Mouse (Mus musculus): Measurements from ENCODE around the gene Col25a1. TPM values are rescaled to one million over a fixed set of nuclear protein-coding genes. Genes with fewer than 3 reads are reported as not detected.
A peak's percentile ranks its signal among the peaks of the same experiment; 100 is the strongest.

Col25a1 gene
- polyA plus RNA-seq, 1 experiment from 2014 or later: 14.3 TPM

DNA sequence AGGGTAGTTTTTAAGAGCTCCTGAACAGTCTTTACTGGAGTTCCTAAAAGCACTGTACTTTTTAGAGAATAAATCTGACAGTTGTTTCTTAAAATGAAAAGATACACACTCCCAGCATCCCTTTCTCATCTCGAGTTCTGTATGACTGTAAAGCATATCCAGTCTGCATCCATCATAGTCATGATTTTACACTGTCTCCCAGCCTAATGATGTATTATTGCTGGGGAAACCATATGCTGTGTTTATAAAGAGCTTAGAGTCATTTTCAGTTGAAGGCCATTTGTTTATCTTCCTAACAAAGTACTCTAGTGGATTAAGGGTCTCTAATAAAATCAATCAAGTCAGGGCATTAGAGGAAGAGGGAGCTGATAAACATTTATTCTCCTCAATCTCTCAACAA lies 425.0 kb downstream of the Col25a1 start:
- no peak for DNase-seq (ENCODE audit: low spot score)
- 53% methylated on average over 1 of the region's 1 CpGs for WGBS
- H3K4me2 ChIP-seq (ENCODE audit: low read depth, low read length): no peak overlapping the region

DNA sequence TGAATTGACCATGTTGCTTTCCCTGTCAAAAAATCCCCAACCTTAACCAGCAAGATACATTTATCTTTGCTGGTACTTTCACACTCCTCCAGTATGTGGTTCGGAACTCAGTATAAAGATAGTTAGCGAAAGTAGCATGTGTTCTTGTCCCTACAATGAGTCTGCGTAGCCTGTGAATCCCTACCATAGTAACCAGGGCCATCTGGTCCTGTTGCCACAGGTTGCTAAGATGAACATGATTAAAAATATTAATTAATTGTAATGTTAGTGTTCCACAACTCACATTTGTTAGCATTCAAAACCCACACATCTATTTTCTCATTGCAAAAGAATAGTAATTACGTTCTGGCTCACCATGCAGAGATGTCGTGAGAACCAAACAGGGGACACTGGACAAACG lies 434.3 kb downstream of the Col25a1 start:
- no peak for DNase-seq (ENCODE audit: low spot score)
- Histone ChIP-seq H3K36me3 (ENCODE audit: control insufficient read depth, insufficient read depth, low read length) (no peaks in the 10 kb centered on the region; the same call in 1 of the 2 replicates), H3K9ac (ENCODE audit: low read depth, low read length) (no peak overlapping the region), H3K4me1 (ENCODE audit: control insufficient read depth, insufficient read depth, low read length) (no peaks in the 10 kb centered on the region; the same call in 1 of the 2 replicates), H3K27ac (replicated peaks; ENCODE audit: low read depth, low read length) (no peak overlapping the region), H3K4me3 (ENCODE audit: low read depth, low read length) (no peak overlapping the region), H3K27me3 (replicated peaks; ENCODE audit: control insufficient read depth, insufficient read depth, low read length) (no peaks in the 10 kb centered on the region; the same call in 1 of the 2 replicates), H3K9me3 (ENCODE audit: control insufficient read depth, low read length) (no peaks in the 10 kb centered on the region), H3K4me2 (ENCODE audit: low read depth, low read length) (no peak overlapping the region)
- 92% methylated on average over 6 of the region's 6 CpGs for WGBS
- no peak for ATAC-seq (ENCODE audit: low read depth)

More for the DNA sequence above, 425.0 kb downstream of the Col25a1 start:
- Histone ChIP-seq H3K9me3 (ENCODE audit: control insufficient read depth, low read length) (no peaks in the 10 kb centered on the region), H3K36me3 (ENCODE audit: control insufficient read depth, insufficient read depth, low read length) (no peaks in the 10 kb centered on the region), H3K27me3 (replicated peaks; ENCODE audit: control insufficient read depth, insufficient read depth, low read length) (no peaks in the 10 kb centered on the region), H3K9ac (ENCODE audit: low read depth, low read length) (no peak overlapping the region), H3K4me3 (ENCODE audit: low read depth, low read length) (no peak overlapping the region), H3K27ac (replicated peaks; ENCODE audit: low read depth, low read length) (no peak overlapping the region), H3K4me1 (ENCODE audit: control insufficient read depth, insufficient read depth, low read length) (no peaks in the 10 kb centered on the region)
- ATAC-seq (ENCODE audit: low read depth): no peak

DNA sequence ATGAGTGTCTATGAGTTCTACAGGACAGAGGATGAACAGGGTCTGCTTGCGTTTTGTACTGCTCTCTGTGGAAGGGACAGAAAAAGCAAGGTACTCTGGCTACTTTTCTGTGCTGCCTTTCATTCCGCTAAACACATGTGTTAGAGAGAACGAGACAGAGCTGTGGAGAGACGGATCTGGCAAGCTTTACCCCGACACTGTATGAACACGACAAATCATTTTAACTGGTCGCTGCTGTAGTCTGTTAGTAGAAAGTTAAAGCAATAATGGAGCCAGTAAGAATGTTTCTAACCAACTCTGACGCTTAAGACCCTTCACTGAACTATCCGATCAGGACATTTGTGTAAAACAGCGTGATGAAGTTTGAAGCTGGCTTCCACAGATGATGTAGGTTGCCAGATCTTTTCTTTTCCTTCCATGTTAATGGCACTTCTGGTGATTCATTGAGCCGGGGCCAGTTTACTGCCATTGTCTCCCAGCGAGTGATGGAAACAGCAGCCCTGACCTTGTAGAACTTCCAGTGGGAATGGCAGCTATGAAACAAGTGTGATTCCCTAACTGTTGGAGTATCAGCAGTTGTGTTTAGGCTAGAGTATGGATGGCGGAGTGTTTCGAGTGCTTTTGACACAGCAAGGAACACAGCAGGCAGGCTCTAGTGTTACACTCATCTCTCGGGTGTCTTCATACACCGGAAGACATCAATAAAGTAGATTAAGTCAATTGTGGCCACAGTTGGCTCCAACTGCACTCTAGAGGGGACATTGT lies 437.2 kb downstream of the Col25a1 start:
- Histone ChIP-seq H3K4me3 (ENCODE audit: low read depth, low read length) (no peak overlapping the region), H3K36me3 (ENCODE audit: control insufficient read depth, insufficient read depth, low read length) (no peaks in the 10 kb centered on the region; the same call in 1 of the 2 replicates), H3K9me3 (ENCODE audit: control insufficient read depth, low read length) (no peaks in the 10 kb centered on the region), H3K4me1 (ENCODE audit: control insufficient read depth, insufficient read depth, low read length) (no peaks in the 10 kb centered on the region; the same call in 1 of the 2 replicates), H3K27ac (replicated peaks; ENCODE audit: low read depth, low read length) (no peak overlapping the region), H3K9ac (ENCODE audit: low read depth, low read length) (no peak overlapping the region), H3K27me3 (replicated peaks; ENCODE audit: control insufficient read depth, insufficient read depth, low read length) (no peaks in the 10 kb centered on the region; the same call in 1 of the 2 replicates), H3K4me2 (ENCODE audit: low read depth, low read length) (no peak overlapping the region)
- DNase-seq (ENCODE audit: low spot score) (no peak), ATAC-seq (ENCODE audit: low read depth) (no peak)
- WGBS: 72% methylated on average over 16 of the region's 16 CpGs

DNA sequence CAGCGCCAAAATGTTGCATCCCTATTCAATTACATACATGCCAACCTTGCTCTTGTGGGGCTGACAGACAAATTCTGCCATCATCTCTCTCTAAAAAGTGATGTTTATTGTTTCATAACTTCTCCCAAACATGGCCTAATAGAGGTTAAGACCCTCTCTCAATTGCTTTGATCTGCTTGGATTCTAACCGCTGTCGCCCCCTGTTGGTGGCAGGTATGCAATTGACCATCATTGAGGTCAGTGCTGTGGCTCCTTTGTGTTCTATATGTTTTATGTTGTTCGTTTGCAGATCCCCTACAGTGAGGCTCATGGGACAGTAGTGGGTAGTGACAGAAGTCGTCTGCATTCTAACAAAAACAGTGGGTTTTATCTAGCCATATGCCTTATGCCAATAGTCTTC lies 441.9 kb downstream of the Col25a1 start:
- Histone ChIP-seq H3K27me3 (replicated peaks; ENCODE audit: control insufficient read depth, insufficient read depth, low read length) (no peaks in the 10 kb centered on the region), H3K4me3 (ENCODE audit: low read depth, low read length) (no peak overlapping the region), H3K9me3 (ENCODE audit: control insufficient read depth, low read length) (no peaks in the 10 kb centered on the region), H3K27ac (replicated peaks; ENCODE audit: low read depth, low read length) (no peak overlapping the region), H3K4me1 (ENCODE audit: control insufficient read depth, insufficient read depth, low read length) (peaks cover 6% of the 10 kb centered on the region), H3K9ac (ENCODE audit: low read depth, low read length) (no peak overlapping the region), H3K4me2 (ENCODE audit: low read depth, low read length) (no peak overlapping the region), H3K36me3 (ENCODE audit: control insufficient read depth, insufficient read depth, low read length) (no peaks in the 10 kb centered on the region)
- DNase-seq (ENCODE audit: low spot score) (no peak), ATAC-seq (ENCODE audit: low read depth) (no peak)
- 71% methylated on average over 5 of the region's 5 CpGs for WGBS

DNA sequence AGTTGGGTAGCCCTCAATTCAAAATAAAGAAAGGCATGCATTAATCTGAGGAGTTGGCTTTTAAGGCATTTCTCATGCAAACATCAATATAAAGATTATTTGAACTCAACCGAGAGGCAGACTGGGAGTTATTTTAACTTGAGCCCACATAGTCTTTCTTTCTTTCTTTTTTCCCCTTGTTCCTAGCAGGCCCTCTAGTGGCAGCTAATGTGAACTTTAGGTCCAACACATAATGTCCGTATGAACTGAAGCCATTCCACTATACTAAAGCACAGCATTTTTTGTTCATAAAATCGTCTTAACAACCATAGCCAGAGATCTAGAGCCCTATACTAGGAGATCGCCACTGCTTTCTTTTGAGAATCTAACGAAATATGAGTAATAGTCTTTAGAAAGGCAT lies 443.4 kb downstream of the Col25a1 start:
- DNase-seq (ENCODE audit: low spot score) (peak; percentile 70), ATAC-seq (ENCODE audit: low read depth) (no peak)
- no peaks in the 10 kb centered on the region for H3K36me3 ChIP-seq (ENCODE audit: control insufficient read depth, insufficient read depth, low read length)
- no peak overlapping the region for H3K27ac ChIP-seq (replicated peaks; ENCODE audit: low read depth, low read length)
- 19% methylated on average over 5 of the region's 5 CpGs for WGBS
- H3K27me3 ChIP-seq (replicated peaks; ENCODE audit: control insufficient read depth, insufficient read depth, low read length): no peaks in the 10 kb centered on the region
- H3K4me3 ChIP-seq (ENCODE audit: low read depth, low read length): no peak overlapping the region
- H3K9ac ChIP-seq (ENCODE audit: low read depth, low read length): no peak overlapping the region
- H3K4me1 ChIP-seq (ENCODE audit: control insufficient read depth, insufficient read depth, low read length): peaks cover 10% of the 10 kb centered on the region
- no peaks in the 10 kb centered on the region for H3K9me3 ChIP-seq (ENCODE audit: control insufficient read depth, low read length)
- no peak overlapping the region for H3K4me2 ChIP-seq (ENCODE audit: low read depth, low read length)

DNA sequence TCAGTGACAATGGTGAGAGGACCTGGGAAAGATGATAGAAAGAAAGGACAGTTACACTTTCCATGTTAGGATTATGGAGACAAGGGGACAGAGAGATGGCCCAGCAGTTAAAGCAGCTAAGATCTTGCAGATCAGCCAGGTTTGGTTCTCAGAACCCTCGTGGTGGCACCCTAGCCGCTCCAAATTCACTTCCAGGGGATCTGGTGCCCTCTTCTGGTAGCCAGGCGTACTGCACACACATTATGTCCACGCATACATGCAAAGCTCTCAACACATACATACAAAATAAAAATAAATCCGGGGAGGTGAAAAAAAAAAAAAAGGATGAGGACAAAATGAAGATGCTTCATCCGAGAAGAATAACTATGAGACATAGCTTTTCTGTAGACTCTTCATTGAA lies 445.4 kb downstream of the Col25a1 start:
- 62% methylated on average over 6 of the region's 6 CpGs for WGBS
- Histone ChIP-seq H3K9ac (ENCODE audit: low read depth, low read length) (no peak overlapping the region), H3K36me3 (ENCODE audit: control insufficient read depth, insufficient read depth, low read length) (no peaks in the 10 kb centered on the region)

DNA sequence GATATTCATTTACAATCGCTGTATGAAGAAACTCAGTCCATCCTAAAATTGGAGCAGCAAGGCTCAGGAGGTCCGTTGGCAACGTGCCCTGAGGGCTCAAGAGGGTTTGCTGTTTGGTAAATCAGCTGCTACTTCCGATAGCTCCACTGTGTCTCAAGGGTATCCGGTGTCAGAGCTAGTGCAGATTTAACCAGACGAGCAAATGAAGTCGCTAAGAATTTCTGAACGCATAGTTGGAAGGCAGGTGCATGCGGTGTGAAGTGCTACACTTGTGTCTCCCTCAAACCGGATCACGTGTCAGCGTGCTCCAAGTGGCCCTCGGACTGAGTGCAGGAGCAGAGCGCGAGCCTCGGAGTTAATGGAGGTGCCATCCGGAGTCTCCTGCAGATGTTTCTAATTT lies 448.2 kb downstream of the Col25a1 start:
- 31% methylated on average over 17 of the region's 17 CpGs for WGBS
- peak; percentile 78 for ATAC-seq (ENCODE audit: low read depth)

More for the DNA sequence above, 445.4 kb downstream of the Col25a1 start:
- Histone ChIP-seq H3K9me3 (ENCODE audit: control insufficient read depth, low read length) (no peaks in the 10 kb centered on the region), H3K4me2 (ENCODE audit: low read depth, low read length) (no peak overlapping the region), H3K27me3 (replicated peaks; ENCODE audit: control insufficient read depth, insufficient read depth, low read length) (no peaks in the 10 kb centered on the region), H3K4me1 (ENCODE audit: control insufficient read depth, insufficient read depth, low read length) (peaks cover 13% of the 10 kb centered on the region), H3K27ac (replicated peaks; ENCODE audit: low read depth, low read length) (no peak overlapping the region), H3K4me3 (ENCODE audit: low read depth, low read length) (no peak overlapping the region)
- ATAC-seq (ENCODE audit: low read depth): no peak
- DNase-seq (ENCODE audit: low spot score): no peak

DNA sequence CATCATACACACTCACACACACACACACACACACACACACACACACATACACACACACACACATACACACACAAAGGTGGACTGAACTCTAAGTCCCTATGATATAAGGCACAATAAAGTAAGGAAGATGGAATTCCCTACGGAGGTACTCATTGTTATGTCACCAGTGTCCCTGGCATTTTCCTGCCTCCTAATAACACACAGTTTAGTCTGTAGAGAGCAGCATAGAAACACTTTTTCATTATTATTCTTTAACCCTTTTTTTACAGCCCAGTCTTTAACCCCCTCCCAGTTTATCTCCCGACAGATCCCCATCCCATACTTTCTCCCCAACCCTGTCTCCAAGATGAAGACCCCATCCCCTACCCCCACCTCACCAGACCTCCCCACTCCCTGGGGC lies 450.3 kb downstream of the Col25a1 start:
- H3K9ac ChIP-seq (ENCODE audit: low read depth, low read length): no peak overlapping the region
- 86% methylated on average over 2 of the region's 2 CpGs for WGBS
- ATAC-seq (ENCODE audit: low read depth) (no peak), DNase-seq (ENCODE audit: low spot score) (no peak)
- H3K27me3 ChIP-seq (replicated peaks; ENCODE audit: control insufficient read depth, insufficient read depth, low read length): no peaks in the 10 kb centered on the region
- peaks cover 10% of the 10 kb centered on the region for H3K4me1 ChIP-seq (ENCODE audit: control insufficient read depth, insufficient read depth, low read length)
- H3K4me2 ChIP-seq (ENCODE audit: low read depth, low read length): no peak overlapping the region
- H3K27ac ChIP-seq (replicated peaks; ENCODE audit: low read depth, low read length): no peak overlapping the region
- H3K9me3 ChIP-seq (ENCODE audit: control insufficient read depth, low read length): no peaks in the 10 kb centered on the region
- no peak overlapping the region for H3K4me3 ChIP-seq (ENCODE audit: low read depth, low read length)
- H3K36me3 ChIP-seq (ENCODE audit: control insufficient read depth, insufficient read depth, low read length): no peaks in the 10 kb centered on the region

More for the DNA sequence above, 448.2 kb downstream of the Col25a1 start:
- peak; percentile 89 for DNase-seq (ENCODE audit: low spot score)
- Histone ChIP-seq H3K4me1 (ENCODE audit: control insufficient read depth, insufficient read depth, low read length) (peaks cover 11% of the 10 kb centered on the region), H3K4me2 (ENCODE audit: low read depth, low read length) (0 out of 2 replicates have a peak overlapping the region, but pooled peaks have one; percentile 8), H3K27me3 (replicated peaks; ENCODE audit: control insufficient read depth, insufficient read depth, low read length) (no peaks in the 10 kb centered on the region), H3K27ac (replicated peaks; ENCODE audit: low read depth, low read length) (no peak overlapping the region), H3K4me3 (ENCODE audit: low read depth, low read length) (no peak overlapping the region), H3K9me3 (ENCODE audit: control insufficient read depth, low read length) (no peaks in the 10 kb centered on the region), H3K9ac (ENCODE audit: low read depth, low read length) (no peak overlapping the region), H3K36me3 (ENCODE audit: control insufficient read depth, insufficient read depth, low read length) (no peaks in the 10 kb centered on the region)

All from embryonic facial prominence, embryonic 14.5 days (tissue).